Mouse (Mus musculus) kidney, postnatal 14 days (tissue): ENCODE measurements around the gene Gm5127.

Experiments
- DNase-seq: peaks from one replicate; pipeline ENCODE4 v3.0.0; 2022; ENCODE audit warnings: mixed read lengths

The Gm5127 gene

DNA sequence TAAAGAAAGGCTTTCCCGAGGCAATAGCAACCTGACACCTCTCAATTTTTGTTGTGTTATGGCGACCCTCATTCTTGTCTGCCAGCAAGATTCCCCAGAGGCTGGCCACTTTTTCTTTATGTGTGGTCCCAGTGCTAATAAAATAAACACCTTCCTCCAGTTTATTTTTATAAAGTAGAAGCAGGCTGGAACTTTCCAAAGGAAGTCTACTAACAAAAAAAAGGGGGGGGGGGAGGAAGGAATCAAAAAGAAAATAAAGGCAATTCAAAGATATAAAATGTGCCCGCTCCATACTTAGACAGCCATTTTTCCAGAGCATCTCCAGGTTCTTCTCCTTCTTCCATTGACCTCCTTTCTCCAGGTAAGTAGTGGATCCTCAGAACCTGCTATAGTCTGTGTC, at the start of gene Gm5127:
Gene Gm5127, plus strand, starts transcription at position 301 of the 400 bp plus-strand sequence.
- DNase-seq = no peak

GRCm38 (mm10) chrX:106536359-106536758, 46.6 kb upstream of the Gm5127 start:
- DNase-seq = no peak

GRCm38 (mm10) chrX:106555457-106555856, 27.5 kb upstream of the Gm5127 start:
- no peak for DNase-seq

DNA sequence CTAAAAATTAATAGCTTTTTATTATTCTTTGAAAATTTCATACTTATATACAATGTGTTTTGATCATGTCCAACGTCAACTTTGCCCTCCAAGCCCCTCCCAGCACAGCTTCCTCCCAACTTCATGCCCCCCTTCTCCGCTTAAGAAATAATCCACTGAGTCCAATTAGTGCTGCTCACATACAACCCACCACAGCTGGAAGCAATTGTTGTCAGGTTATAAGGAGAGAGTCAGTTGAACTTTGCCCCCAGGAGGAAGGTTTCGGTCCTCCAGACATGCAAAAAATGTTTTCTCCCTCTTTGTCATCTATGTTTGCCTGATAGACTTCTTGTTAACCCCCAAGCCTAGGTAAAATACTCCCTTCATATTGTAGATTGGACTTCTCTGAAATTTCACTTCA, 4.0 kb upstream of the Gm5127 start:
- DNase-seq = no peak

GRCm38 (mm10) chrX:106580410-106580809, 2.6 kb upstream of the Gm5127 start:
- DNase-seq = no peak

GRCm38 (mm10) chrX:106582197-106582596, 789 bp upstream of the Gm5127 start:
- DNase-seq = no peak

GRCm38 (mm10) chrX:106593914-106594313, 10.9 kb downstream of the Gm5127 start:
- DNase-seq = no peak

GRCm38 (mm10) chrX:106595904-106596303, 12.9 kb downstream of the Gm5127 start:
- DNase-seq = no peak

- no peak for DNase-seq
Observed at GRCm38 (mm10) chrX:106602574-106603258, 19.7 kb downstream of the Gm5127 start.

DNA sequence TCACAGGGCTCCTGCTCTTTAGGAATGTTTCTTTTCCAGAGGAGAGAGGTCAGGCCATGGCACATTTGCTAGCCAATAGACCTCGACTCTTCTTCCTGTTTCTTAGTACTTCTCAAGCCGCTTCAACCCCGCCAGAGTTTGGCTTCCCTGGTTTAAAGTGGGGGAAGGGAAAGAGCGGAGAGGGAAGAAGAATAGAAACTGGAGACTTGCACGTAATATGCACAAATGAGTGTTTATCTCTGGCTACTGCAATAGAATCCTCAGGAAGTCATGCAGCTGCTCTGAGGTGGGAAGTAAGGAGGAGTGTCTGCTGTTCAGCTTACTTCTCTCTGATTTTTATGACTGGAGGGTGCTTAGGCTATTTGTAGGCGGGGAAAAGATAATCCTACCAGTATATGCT, 20.4 kb downstream of the Gm5127 start, which contains the start of gene Cysltr1:
Gene Cysltr1, minus strand, starts transcription at position 294 of the 400 bp plus-strand sequence.
- no peak for DNase-seq

DNA sequence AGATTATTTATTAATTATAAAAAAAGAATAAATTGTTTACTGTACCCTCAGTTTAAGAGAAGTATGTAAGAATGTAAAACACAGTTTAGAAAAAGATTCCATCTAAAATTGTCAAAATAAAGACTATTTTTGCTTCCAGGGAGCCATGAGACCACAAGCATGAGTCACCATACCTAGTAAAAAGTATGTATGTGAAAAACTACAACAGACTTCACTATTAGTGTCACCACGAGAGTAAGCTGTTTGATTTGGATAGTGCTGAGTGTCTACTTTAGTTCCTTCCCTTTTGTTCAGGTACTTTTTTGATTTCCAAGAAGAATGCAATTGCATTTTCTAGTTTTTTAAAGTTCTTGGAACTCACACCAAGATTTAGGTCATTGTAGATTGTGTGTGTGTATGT, 39.5 kb downstream of the Gm5127 start:
- no peak for DNase-seq

GRCm38 (mm10) chrX:106623667-106624066, 40.7 kb downstream of the Gm5127 start:
- no peak for DNase-seq

DNA sequence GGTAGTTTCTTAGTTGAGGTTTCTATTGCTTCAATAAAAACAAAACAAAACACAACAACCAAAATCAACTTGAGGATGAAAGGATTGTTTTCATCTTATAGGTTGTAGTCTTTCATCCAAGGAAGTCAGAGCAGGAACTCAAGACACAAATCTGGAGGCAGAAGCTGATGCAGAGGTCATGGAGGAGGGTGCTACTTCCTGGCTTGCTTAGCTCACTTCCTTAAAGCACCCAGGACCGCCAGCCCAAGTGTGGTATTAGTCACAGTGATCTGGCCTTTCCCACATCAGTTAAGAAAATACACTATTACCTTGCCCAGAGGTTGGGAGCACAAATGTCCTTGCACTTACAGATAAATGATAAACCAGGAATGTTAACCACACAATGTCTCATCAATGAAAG, 45.5 kb downstream of the Gm5127 start:
- no peak for DNase-seq

DNA sequence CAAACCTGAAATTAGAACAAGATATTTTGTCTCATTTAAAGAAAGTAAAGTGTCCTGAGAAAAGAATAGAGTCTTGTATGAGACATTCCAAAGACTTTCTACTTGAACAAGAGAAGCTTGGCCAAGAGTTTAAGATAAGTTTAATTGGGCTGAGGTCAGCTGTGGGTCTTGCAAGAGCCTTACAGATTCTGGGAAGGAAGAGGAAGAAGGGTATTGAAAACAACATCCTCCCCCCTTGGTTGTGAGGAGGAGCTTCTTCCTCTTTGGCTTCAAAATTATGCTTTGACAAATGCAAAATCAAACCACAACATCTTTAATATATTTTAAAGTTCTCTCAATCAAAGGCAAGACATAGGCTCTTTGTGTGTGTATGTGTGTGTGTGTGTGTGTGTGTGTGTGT, 50.6 kb downstream of the Gm5127 start:
- DNase-seq = no peak

GRCm38 (mm10) chrX:106634799-106635541, 52.0 kb downstream of the Gm5127 start:
- DNase-seq = no peak

DNA sequence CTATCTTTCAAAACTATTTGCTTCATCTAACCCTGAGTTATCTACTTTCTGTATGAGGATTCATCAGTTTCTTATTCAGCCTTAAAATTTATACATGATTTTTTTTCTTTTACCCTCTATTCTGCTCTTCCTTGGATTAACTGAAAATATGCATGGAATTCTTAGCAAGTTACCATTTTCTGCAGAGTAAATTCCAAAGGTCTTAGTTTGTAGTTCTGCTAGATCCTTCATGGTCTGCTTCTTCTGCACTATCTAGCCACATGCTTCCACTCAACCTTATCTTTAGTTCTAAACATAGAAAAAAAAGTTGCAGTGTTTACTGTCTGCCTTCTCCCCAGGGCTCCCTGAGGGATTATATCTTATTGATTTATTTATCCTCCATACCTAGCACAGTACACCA, 79.1 kb downstream of the Gm5127 start:
- no peak for DNase-seq

GRCm38 (mm10) chrX:106704590-106704989, 121.6 kb downstream of the Gm5127 start:
- DNase-seq = no peak

DNA sequence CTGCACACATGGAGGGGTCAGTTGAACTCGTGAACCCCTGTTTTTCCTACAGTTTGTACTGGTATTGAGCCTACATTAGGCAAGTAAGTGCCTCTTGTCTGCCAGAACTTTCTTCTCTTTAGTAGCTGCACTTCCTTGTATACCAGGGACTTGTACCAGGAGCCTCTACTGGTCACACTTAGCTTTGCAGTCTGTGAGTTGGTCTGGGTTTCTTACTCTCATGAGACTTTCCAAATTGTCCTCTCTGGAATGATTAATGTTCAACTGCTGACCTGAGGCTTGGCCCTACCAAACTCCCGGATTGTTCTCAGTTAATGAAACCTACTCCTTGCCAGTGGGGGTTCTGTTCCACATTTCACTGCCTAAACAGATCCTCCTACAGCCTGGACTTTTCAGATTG, 134.2 kb downstream of the Gm5127 start:
- DNase-seq = peak; percentile 15

DNA sequence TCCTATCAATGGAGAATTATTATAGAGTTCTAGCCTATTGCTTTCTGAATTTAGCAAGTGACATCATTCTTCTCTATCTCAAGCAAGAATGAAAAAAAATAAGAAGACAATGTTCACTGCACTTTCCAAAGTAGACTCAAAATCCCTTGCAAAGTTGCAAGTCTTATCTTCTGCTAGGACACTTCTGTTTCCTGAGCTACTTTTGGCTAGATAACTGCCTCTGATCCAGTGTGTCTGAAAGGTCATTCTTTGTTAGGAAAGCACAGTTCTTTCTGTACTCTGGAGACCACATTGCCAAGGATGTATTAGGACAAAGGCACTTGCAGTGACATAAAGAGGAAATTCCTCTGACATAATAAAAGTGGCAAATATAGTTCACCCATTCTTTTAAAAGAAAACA, 159.3 kb downstream of the Gm5127 start:
- peak; percentile 4 for DNase-seq

GRCm38 (mm10) chrX:106755272-106755671, 172.3 kb downstream of the Gm5127 start:
- no peak for DNase-seq
